Mouse (Mus musculus) heart, postnatal 0 days (tissue): Measurements from ENCODE around the gene Zfand3. TPM values are rescaled to one million over a fixed set of nuclear protein-coding genes. Genes with fewer than 3 reads are reported as not detected.

Experiments used
- ATAC-seq: fragments of 200-750 bp; cut with Nextera tagmentation; 2 replicates; pipeline ENCODE4 v1.8.0; 2017; ENCODE audit warnings: low read depth, moderate number of reproducible peaks, moderate library complexity; ENCODE audit not compliant: insufficient read depth
- DNase-seq: peaks from one replicate; pipeline ENCODE4 v3.0.0-alpha.2; 2016; ENCODE audit warnings: low spot score
- H3K27ac ChIP-seq: fragments of 300-500 bp; sonication (generic); 2 replicates; pipeline ENCODE4 v1.5.1; 2014; ENCODE audit warnings: low read depth, mild to moderate bottlenecking
- H3K27me3 ChIP-seq: fragments of 300-500 bp; sonication (generic); 2 replicates; pipeline ENCODE4 v1.6.1; 2014; ENCODE audit warnings: low read length, mixed read lengths; ENCODE audit not compliant: control insufficient read depth, insufficient read depth
- H3K36me3 ChIP-seq: fragments of 300-500 bp; sonication (generic); replicated peaks from 2 replicates; pipeline ENCODE4 v1.6.1; 2014; ENCODE audit warnings: low read length, mixed read lengths; ENCODE audit not compliant: control insufficient read depth, insufficient read depth
- H3K4me1 ChIP-seq: fragments of 300-500 bp; sonication (generic); 2 replicates; pipeline ENCODE4 v1.6.1; 2014; ENCODE audit warnings: antibody characterized with exemption; ENCODE audit not compliant: control insufficient read depth, insufficient read depth
- H3K4me2 ChIP-seq: fragments of 300-500 bp; sonication (generic); 2 replicates; pipeline ENCODE4 v1.6.1; 2014; ENCODE audit warnings: low read depth, mild to moderate bottlenecking, low read length, moderate library complexity
- H3K4me3 ChIP-seq: fragments of 300-500 bp; sonication (generic); 2 replicates; pipeline ENCODE4 v1.5.1; 2014; ENCODE audit warnings: low read depth, low read length
- H3K9ac ChIP-seq: fragments of 300-500 bp; sonication (generic); replicated peaks from 2 replicates; pipeline ENCODE4 v1.6.1; 2014; ENCODE audit warnings: low read depth, low read length, mixed read lengths
- H3K9me3 ChIP-seq: fragments of 300-500 bp; sonication (generic); replicated peaks from 2 replicates; pipeline ENCODE4 v1.6.1; 2016; ENCODE audit warnings: low read length; ENCODE audit not compliant: control insufficient read depth
- CTCF ChIP-seq: IDR thresholded peaks from 2 replicates; pipeline ENCODE4 v1.5.1; 2016; ENCODE audit warnings: antibody characterized with exemption, control low read depth, low read depth
- EP300 ChIP-seq: IDR thresholded peaks from 2 replicates; pipeline ENCODE4 v1.6.1; 2016; ENCODE audit warnings: antibody characterized with exemption, low read depth
- WGBS: fragments of 180-500 bp; shearing (Covaris S2); extraction: QIAGEN DNeasy Blood & Tissue Kit; methylation state at CpG from one replicate; pipeline ENCODE4 v1.1.7; 2014; 5-methylcytosine and 5-hydroxymethylcytosine counted together
- polyA plus RNA-seq: library from polyadenylated mRNA; unstranded; fragments of >200 nt; fragmentation: Nextera tagmentation; extraction: Ambion mirVana; gene quantifications from 2 replicates; pipeline ENCODE4 v1.2.1, GENCODE M21; 2015
- total RNA-seq: library from RNA; depleted of rRNA; stranded (reverse); fragments of >200 nt; gene quantifications from 2 replicates; pipeline ENCODE4 v1.2.3, GENCODE M21; 2014; ENCODE audit warnings: low replicate concordance

Zfand3 gene
- total and polyA plus RNA-seq, 2 experiments from 2014 or later = 49.0 to 131 TPM

DNA sequence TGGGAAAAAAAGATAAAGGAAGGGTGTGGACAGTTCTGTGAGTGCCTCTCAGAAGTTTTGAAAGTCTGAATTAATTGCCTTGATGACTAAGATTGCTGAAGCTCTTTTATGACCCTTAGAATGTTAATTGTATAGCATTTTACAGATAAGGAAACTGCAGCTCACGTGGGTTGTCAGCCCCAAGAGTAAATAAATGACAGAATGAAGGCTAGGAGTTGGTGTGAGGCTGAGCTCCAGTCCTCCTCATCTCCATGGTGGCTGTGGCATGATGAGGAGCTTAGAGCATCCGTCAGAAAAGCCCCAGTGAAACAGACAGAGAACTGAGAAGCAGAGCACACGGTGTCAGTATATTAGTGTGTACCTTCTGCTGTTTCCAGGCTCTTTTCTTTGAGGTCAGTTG, 59.3 kb downstream of the Zfand3 start:
- H3K4me3 ChIP-seq = no peak overlapping the region
- WGBS = 44% methylated on average over 3 of the region's 3 CpGs
- no peak for ATAC-seq

DNA sequence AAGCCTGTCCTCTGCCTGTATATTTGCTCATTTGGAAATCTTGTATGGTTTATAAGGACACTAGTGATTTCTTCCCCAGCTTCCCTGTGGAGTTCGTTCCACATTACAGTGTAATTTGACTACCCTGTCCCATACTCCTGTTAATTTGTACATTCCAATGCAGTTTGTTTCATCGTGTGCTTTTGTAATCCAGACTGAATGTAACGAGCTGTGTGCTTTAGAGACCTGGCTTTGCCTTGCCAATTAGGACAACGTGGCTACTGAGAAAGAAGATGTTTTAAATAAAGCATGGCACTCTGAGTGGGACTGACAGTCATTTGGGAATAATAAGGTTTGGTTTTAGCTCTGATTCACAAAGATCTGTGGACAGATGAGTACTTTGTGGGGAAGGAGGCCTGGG, 60.2 kb downstream of the Zfand3 start:
- no peaks in the 10 kb centered on the region for H3K36me3 ChIP-seq
- TF ChIP-seq CTCF (no peak), EP300 (no peak)
- H3K9ac ChIP-seq = no peak overlapping the region
- peaks cover 2% of the 10 kb centered on the region for H3K4me1 ChIP-seq
- H3K9me3 ChIP-seq = no peaks in the 10 kb centered on the region
- no peak for ATAC-seq
- DNase-seq = no peak
- 60% methylated on average over 4 of the region's 4 CpGs for WGBS
- no peak overlapping the region for H3K4me2 ChIP-seq
- no peak overlapping the region for H3K27ac ChIP-seq
- H3K27me3 ChIP-seq = no peaks in the 10 kb centered on the region
- H3K4me3 ChIP-seq = no peak overlapping the region

More for the DNA sequence above, 59.3 kb downstream of the Zfand3 start:
- H3K36me3 ChIP-seq = no peaks in the 10 kb centered on the region
- H3K4me2 ChIP-seq = no peak overlapping the region
- no peaks in the 10 kb centered on the region for H3K27me3 ChIP-seq
- peaks cover 11% of the 10 kb centered on the region for H3K4me1 ChIP-seq
- no peak overlapping the region for H3K9ac ChIP-seq
- no peak for TF ChIP-seq CTCF
- no peak for TF ChIP-seq EP300
- no peaks in the 10 kb centered on the region for H3K9me3 ChIP-seq
- DNase-seq = no peak
- H3K27ac ChIP-seq = no peak overlapping the region

DNA sequence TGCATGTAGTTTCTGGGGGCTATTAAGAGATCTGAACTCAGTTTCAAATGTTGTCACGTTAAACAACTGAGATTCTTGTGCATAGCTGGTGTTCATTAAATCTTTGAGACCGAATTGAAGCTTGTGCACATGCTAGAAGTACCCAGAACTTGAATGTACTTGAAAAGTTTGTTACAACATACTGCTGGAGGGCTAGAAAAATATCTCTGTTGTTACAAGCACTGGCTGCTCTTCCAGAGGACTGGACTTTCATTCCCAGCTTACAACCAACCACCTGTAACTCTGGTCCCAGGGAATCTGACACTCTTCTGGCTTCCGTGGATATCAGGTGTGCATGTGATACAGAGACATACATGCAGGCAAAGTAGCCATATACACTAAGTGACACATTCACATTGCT, 65.2 kb downstream of the Zfand3 start:
- H3K4me1 ChIP-seq = peaks cover 21% of the 10 kb centered on the region
- TF ChIP-seq CTCF = no peak
- no peak for TF ChIP-seq EP300
- no peaks in the 10 kb centered on the region for H3K9me3 ChIP-seq
- no peak for DNase-seq
- no peak overlapping the region for H3K27ac ChIP-seq
- no peak overlapping the region for H3K4me2 ChIP-seq
- peaks cover 6% of the 10 kb centered on the region for H3K36me3 ChIP-seq
- no peak overlapping the region for H3K4me3 ChIP-seq
- no peak for ATAC-seq
- no peaks in the 10 kb centered on the region for H3K27me3 ChIP-seq
- H3K9ac ChIP-seq = no peak overlapping the region
- 87% methylated on average over 3 of the region's 3 CpGs for WGBS

DNA sequence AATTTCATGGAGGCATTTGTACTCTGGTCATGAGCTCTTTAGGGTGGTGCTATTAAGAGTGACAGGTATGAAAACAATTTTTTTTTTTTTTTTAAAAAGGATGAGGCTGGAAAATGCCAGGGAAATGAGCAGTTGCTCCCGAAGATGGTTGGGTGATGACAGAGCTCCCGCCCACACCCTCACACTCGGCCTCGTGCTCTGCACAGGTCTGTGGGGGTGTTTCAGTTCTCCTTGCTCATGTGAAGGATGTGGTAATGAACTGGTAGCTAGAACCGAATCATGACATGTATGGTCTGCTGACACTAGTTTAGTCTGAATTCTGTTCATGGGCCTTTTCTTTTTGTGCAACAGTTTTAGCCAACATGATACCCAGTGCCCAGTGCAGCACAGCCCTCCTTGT, 66.1 kb downstream of the Zfand3 start:
- no peak overlapping the region for H3K4me2 ChIP-seq

DNA sequence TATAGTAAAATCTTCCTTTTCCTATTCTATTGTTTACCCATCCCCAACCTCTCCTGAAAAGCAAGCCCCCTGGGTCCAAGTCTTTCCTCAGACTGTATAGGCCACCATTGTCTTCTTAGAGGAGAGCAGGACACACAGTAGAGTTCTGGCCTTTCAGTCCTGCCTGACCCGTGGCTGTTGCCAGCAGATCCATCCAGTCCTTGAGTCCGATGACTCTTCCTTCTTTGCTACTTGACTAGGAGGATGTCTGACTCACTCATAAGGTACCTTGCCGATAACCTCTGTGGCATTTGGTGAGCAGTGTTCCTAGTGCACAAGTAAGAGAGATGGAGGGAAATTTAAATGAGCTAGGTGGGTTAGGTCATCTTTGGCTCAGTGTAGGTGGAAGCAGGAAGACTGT, 68.1 kb downstream of the Zfand3 start:
- TF ChIP-seq CTCF = no peak
- no peak for TF ChIP-seq EP300
- Histone ChIP-seq H3K36me3 (peaks cover 6% of the 10 kb centered on the region), H3K4me1 (peaks cover 25% of the 10 kb centered on the region), H3K9me3 (no peaks in the 10 kb centered on the region), H3K27ac (no peak overlapping the region), H3K27me3 (no peaks in the 10 kb centered on the region), H3K4me3 (no peak overlapping the region), H3K4me2 (no peak overlapping the region), H3K9ac (no peak overlapping the region)
- 61% methylated on average over 3 of the region's 3 CpGs for WGBS
- no peak for DNase-seq
- ATAC-seq = no peak

More for the DNA sequence above, 66.1 kb downstream of the Zfand3 start:
- 62% methylated on average over 5 of the region's 5 CpGs for WGBS
- DNase-seq = no peak
- TF ChIP-seq EP300 (no peak), CTCF (no peak)
- Histone ChIP-seq H3K9me3 (no peaks in the 10 kb centered on the region), H3K9ac (no peak overlapping the region), H3K4me3 (no peak overlapping the region), H3K36me3 (peaks cover 6% of the 10 kb centered on the region), H3K4me1 (peaks cover 25% of the 10 kb centered on the region), H3K27ac (no peak overlapping the region), H3K27me3 (no peaks in the 10 kb centered on the region)
- ATAC-seq = no peak

DNA sequence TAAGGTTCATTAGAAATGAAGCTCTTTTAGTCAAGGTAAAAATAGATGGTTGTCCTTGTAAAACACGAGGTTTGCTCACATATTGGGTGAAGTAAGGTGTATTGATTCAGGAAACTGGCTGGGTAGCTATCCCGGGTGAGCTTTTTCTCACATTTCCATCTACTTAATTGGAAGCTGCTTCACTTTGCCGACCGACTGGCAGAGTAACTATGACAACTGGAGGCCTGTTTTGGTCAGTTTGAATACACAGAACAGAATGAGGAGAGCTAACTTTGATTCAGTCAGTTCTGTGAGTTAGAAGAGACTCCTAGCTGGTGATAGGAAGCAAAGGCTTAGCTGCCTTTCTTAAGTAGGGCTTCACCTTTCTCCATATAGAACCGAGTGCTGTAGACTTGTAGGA, 71.4 kb downstream of the Zfand3 start:
- no peak overlapping the region for H3K4me3 ChIP-seq
- peaks cover 25% of the 10 kb centered on the region for H3K4me1 ChIP-seq
- TF ChIP-seq EP300 (no peak), CTCF (no peak)
- no peak overlapping the region for H3K27ac ChIP-seq
- H3K4me2 ChIP-seq = no peak overlapping the region
- ATAC-seq (no peak), DNase-seq (no peak)
- peaks cover 6% of the 10 kb centered on the region for H3K36me3 ChIP-seq
- H3K9ac ChIP-seq = no peak overlapping the region
- WGBS = 61% methylated on average over 5 of the region's 5 CpGs
- no peaks in the 10 kb centered on the region for H3K27me3 ChIP-seq
- no peaks in the 10 kb centered on the region for H3K9me3 ChIP-seq
